Mouse (Mus musculus): ENCODE results near the gene Ciapin1. TPM values are rescaled to one million over a fixed set of nuclear protein-coding genes. Genes with fewer than 3 reads are reported as not detected.

The Ciapin1 gene
- 127 and 133 TPM in 2 replicates for polyA plus RNA-seq (2015; fragmentation: Nextera tagmentation; extraction: Ambion mirVana)

DNA sequence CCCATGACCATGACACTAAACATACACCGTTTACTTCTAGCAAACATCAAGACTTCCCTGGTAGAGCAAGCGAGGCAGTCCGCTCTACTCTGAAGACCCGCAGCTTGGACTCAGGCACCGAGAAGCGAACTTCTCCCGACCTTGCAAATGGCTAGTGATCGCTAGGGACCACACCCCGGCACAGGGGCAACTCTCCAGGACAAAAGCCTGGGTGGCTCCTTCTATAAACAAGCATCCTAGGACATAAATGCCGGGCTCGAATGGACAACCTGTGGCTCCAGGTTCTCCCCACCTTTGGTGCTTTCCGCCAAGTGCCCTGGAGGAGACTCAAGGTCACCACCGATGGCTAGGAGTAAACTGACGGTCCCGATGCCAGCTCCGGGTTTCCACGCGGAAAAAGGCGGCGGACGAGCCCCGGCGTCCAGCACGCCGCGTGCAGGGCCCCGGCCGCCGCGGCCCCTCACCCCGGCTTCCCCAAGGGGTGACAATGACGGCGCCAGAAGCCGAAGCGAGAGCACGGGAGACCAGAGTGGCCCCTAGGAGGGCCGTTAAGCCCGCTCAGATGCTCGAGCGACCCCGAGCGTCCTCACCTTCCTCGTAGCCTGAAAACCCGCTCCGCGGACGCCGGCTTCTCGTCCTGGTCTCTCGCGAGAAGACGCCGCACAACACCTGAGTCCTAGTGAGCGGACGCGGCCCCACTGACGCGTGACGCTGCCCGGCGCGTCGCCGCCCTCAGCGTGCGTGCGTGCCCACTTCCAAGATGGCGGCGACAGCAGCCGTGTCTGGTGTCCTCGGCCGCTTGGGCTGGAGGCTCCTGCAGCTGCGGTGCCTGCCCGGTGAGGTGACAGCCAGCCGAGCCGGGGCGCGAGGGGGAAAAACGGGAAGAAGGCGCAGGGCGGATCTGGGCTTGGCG lies at the start of gene Ciapin1, which contains the start of gene Coq9:
TSS of gene Ciapin1 (minus strand) at position 697 of the 913 bp plus-strand sequence.
TSS of gene Coq9 (plus strand) at position 660 of the 913 bp plus-strand sequence.
- peak; percentile 97 for ATAC-seq (ENCODE audit: low FRiP score, low read depth)
- peak within 1 kb of the TSS; percentile 88 for H3K9ac ChIP-seq
- H3K4me3 ChIP-seq: peak within 1 kb of the TSS; percentile 89
- no peaks in the 10 kb centered on the region for H3K27me3 ChIP-seq
- under 1% methylated on average over 82 of the region's 82 CpGs for WGBS
- H3K9me3 ChIP-seq: no peaks in the 10 kb centered on the region
- peak within 1 kb of the TSS; percentile 79 for H3K27ac ChIP-seq
- peak within 1 kb of the TSS; percentile 91 for H3K4me2 ChIP-seq (replicated peaks)
- peaks cover 5% of the 10 kb centered on the region for H3K36me3 ChIP-seq
- peaks cover 17% of the 10 kb centered on the region for H3K4me1 ChIP-seq

DNA sequence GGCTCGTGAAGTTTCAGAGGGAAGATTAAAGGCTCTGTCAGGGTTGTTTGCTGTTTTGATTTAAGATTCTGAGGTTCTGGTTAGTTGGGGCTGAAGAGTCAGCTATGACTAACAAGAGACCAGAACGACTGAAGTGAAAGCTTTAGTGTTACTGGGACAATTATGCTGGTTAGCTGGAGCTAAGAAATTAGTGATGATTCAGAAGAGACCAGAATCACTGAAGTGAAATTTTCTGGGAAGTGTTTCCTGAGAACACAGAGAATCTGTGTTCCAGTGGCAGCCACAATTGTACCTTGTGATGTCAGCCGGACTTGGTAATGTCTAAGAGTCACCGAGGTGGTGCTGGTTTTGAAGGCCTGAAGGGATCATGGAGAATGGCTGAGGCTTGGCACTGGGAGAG lies 42.6 kb upstream of the Ciapin1 start:
- no peak overlapping the region for H3K4me3 ChIP-seq

GRCm38 (mm10) chr8:94876820-94877219 lies 38.7 kb upstream of the Ciapin1 start:
- 18% methylated on average over 3 of the region's 3 CpGs for WGBS

More for the DNA sequence above, 42.6 kb upstream of the Ciapin1 start:
- Histone ChIP-seq H3K36me3 (no peaks in the 10 kb centered on the region), H3K9ac (no peak overlapping the region), H3K27me3 (no peaks in the 10 kb centered on the region), H3K27ac (no peak overlapping the region), H3K4me2 (replicated peaks) (no peak overlapping the region), H3K4me1 (peaks cover 6% of the 10 kb centered on the region), H3K9me3 (no peaks in the 10 kb centered on the region)
- no peak for ATAC-seq (ENCODE audit: low FRiP score, low read depth)
- WGBS: 49% methylated on average over 4 of the region's 4 CpGs

GRCm38 (mm10) chr8:94876197-94876730 lies 38.1 kb upstream of the Ciapin1 start, which contains the start of gene Dok4:
Dok4 (minus strand) TSS chr8:94876330.
- H3K4me2 ChIP-seq (replicated peaks): peak within 1 kb of the TSS; percentile 82
- H3K4me3 ChIP-seq: peak within 1 kb of the TSS; percentile 65
- peak; percentile 81 for ATAC-seq (ENCODE audit: low FRiP score, low read depth)
- peak within 1 kb of the TSS; percentile 73; the same call in 1 of the 2 replicates for H3K27ac ChIP-seq
- H3K9me3 ChIP-seq: no peaks in the 10 kb centered on the region
- H3K4me1 ChIP-seq: peaks cover 36% of the 10 kb centered on the region
- peak within 1 kb of the TSS; percentile 79 for H3K9ac ChIP-seq
- H3K27me3 ChIP-seq: peaks cover 9% of the 10 kb centered on the region
- H3K36me3 ChIP-seq: no peaks in the 10 kb centered on the region
- under 1% methylated on average over 30 of the region's 37 CpGs for WGBS

More at GRCm38 (mm10) chr8:94876820-94877219, 38.7 kb upstream of the Ciapin1 start:
- Histone ChIP-seq H3K27ac (no peak overlapping the region; the same call in 1 of the 2 replicates), H3K27me3 (peaks cover 9% of the 10 kb centered on the region), H3K4me1 (peaks cover 30% of the 10 kb centered on the region), H3K36me3 (no peaks in the 10 kb centered on the region), H3K4me3 (peak overlapping the region; percentile 65), H3K4me2 (replicated peaks) (peak overlapping the region; percentile 82), H3K9me3 (no peaks in the 10 kb centered on the region), H3K9ac (no peak overlapping the region)
- ATAC-seq (ENCODE audit: low FRiP score, low read depth): no peak

GRCm38 (mm10) chr8:94875871-94876150 lies 37.7 kb upstream of the Ciapin1 start:
- WGBS: 2% methylated on average over 17 of the region's 20 CpGs
- Histone ChIP-seq H3K4me2 (replicated peaks) (peak overlapping the region; percentile 82), H3K9me3 (no peaks in the 10 kb centered on the region), H3K27me3 (peaks cover 9% of the 10 kb centered on the region), H3K4me1 (peaks cover 40% of the 10 kb centered on the region), H3K27ac (peak overlapping the region; percentile 73; the same call in 1 of the 2 replicates), H3K9ac (peak overlapping the region; percentile 79), H3K36me3 (no peaks in the 10 kb centered on the region), H3K4me3 (peak overlapping the region; percentile 65)
- ATAC-seq (ENCODE audit: low FRiP score, low read depth): no peak

DNA sequence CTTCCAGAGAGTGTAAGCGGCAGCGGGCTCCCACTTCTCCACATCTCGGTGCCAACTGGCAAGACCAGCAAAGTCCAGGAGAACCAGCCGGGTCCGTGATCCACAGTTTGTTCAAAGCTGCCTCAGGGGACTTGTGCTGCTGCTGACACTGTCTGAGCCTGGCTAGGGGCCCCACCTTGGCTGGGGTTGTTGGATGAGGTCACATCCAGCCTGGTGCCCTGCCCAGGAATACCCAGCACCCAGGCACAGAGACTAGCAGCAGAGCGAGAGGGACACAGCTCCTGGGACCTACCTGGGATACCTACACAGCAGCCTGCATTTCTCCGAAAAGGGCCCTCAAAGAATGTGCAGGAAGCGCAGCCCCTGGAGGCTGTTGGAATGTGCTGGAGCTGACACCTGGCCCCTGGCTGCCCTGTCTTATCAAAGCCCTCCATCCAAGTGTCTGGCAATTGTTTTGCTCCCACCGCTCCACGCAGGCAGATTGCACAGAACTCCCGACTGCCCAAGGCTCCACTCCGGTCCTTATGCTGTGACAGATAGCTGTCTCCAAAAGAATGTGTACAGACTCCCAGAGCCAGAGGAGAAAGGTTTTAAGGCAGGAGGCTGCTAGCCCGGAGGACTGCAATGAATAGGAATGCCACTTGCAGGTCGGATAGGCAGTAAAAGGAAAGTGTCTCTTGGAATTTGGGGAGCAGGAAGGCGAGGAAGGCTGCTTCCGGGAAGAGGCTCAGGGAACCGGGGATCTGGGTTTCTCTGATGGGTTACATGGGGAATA lies 37.1 kb upstream of the Ciapin1 start:
- H3K4me2 ChIP-seq (replicated peaks): peak overlapping the region; percentile 82
- H3K4me1 ChIP-seq: peaks cover 46% of the 10 kb centered on the region
- H3K27me3 ChIP-seq: peaks cover 9% of the 10 kb centered on the region
- no peaks in the 10 kb centered on the region for H3K36me3 ChIP-seq
- ATAC-seq (ENCODE audit: low FRiP score, low read depth): no peak
- peak overlapping the region; percentile 79 for H3K9ac ChIP-seq
- WGBS: 12% methylated on average over 17 of the region's 17 CpGs
- peak overlapping the region; percentile 73; the same call in 1 of the 2 replicates for H3K27ac ChIP-seq
- H3K9me3 ChIP-seq: no peaks in the 10 kb centered on the region
- peak overlapping the region; percentile 65 for H3K4me3 ChIP-seq

DNA sequence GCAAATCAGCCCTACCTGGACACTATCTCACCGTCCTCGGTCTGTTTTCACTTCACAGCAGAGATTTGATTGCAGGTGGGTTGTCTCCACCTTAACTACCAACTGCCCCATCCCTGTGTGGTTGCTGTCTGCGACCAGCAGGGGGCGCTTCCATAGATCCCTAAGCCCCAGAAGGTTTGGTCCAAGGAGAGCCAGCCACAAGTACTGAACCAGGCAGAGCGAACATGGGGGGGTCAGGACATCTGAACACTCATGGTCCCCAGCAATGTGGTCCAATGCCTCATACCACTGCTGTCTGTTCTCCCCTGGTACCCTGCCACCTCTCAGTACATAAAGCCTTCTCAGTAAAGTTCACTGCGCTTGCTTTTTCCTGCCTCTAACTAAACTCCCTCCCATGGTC lies 36.2 kb upstream of the Ciapin1 start:
- no peaks in the 10 kb centered on the region for H3K9me3 ChIP-seq
- H3K27me3 ChIP-seq: peaks cover 9% of the 10 kb centered on the region
- H3K4me1 ChIP-seq: peaks cover 55% of the 10 kb centered on the region
- peak overlapping the region; percentile 82 for H3K4me2 ChIP-seq (replicated peaks)
- peak overlapping the region; percentile 65; the same call in 1 of the 2 replicates for H3K4me3 ChIP-seq
- no peak overlapping the region for H3K9ac ChIP-seq
- H3K36me3 ChIP-seq: no peaks in the 10 kb centered on the region
- no peak for ATAC-seq (ENCODE audit: low FRiP score, low read depth)
- WGBS: 11% methylated on average over 6 of the region's 6 CpGs
- no peak overlapping the region for H3K27ac ChIP-seq

- H3K27me3 ChIP-seq: peaks cover 9% of the 10 kb centered on the region
- 28% methylated on average over 2 of the region's 2 CpGs for WGBS
- peaks cover 5% of the 10 kb centered on the region for H3K36me3 ChIP-seq
- no peak for ATAC-seq (ENCODE audit: low FRiP score, low read depth)
- H3K4me2 ChIP-seq (replicated peaks): peak overlapping the region; percentile 82
- H3K27ac ChIP-seq: no peak overlapping the region
- peaks cover 59% of the 10 kb centered on the region for H3K4me1 ChIP-seq
- no peak overlapping the region for H3K4me3 ChIP-seq
- H3K9ac ChIP-seq: peak overlapping the region; percentile 51
- no peaks in the 10 kb centered on the region for H3K9me3 ChIP-seq
These were observed 34.4 kb upstream of the Ciapin1 start for GRCm38 (mm10) chr8:94872576-94872975.

DNA sequence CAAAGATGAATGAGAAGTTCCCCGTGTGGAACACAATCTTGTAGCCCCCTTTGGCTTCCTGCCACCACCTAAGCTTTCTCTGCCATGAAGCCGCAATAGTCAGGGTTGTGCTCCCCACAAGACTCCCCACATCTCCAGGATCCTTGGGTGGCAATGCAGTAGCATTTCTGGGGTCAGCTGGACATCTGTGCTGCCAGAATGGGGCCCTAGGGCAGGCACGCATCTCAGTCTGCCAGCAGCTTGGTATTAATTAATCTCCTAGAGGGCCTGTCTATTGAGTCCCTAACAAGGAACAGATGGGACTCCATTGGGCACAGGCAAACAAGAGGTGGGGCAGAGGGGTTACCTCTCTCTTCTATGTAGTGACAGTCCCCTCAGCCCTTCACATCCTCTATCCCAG lies 34.0 kb upstream of the Ciapin1 start:
- H3K4me3 ChIP-seq: no peak overlapping the region
- peak overlapping the region; percentile 51 for H3K9ac ChIP-seq

GRCm38 (mm10) chr8:94871108-94871894 lies 33.1 kb upstream of the Ciapin1 start:
- peak overlapping the region; percentile 82 for H3K4me2 ChIP-seq (replicated peaks)
- 7% methylated on average over 7 of the region's 7 CpGs for WGBS
- peaks cover 18% of the 10 kb centered on the region for H3K36me3 ChIP-seq
- peaks cover 9% of the 10 kb centered on the region for H3K27me3 ChIP-seq
- peaks cover 54% of the 10 kb centered on the region for H3K4me1 ChIP-seq
- H3K9me3 ChIP-seq: no peaks in the 10 kb centered on the region
- peak overlapping the region; percentile 70 for H3K9ac ChIP-seq
- peak; percentile 83 for ATAC-seq (ENCODE audit: low FRiP score, low read depth)
- H3K4me3 ChIP-seq: peak overlapping the region; percentile 49
- peak overlapping the region; percentile 74 for H3K27ac ChIP-seq

More for the DNA sequence above, 34.0 kb upstream of the Ciapin1 start:
- Histone ChIP-seq H3K27me3 (peaks cover 9% of the 10 kb centered on the region), H3K27ac (peak overlapping the region; percentile 74; the same call in 1 of the 2 replicates), H3K4me1 (peaks cover 59% of the 10 kb centered on the region), H3K9me3 (no peaks in the 10 kb centered on the region), H3K4me2 (replicated peaks) (peak overlapping the region; percentile 82), H3K36me3 (peaks cover 9% of the 10 kb centered on the region)
- no peak for ATAC-seq (ENCODE audit: low FRiP score, low read depth)
- 25% methylated on average over 3 of the region's 3 CpGs for WGBS

All from limb, embryonic 13.5 days (tissue).